Mouse (Mus musculus): ENCODE measurements at regions not wholly inside any gene's neighbourhood (a gene's known extent, or its start where the extent isn't known, plus 50 kb on each side); places are given as distances from the start of the nearest gene placed in this dataset.

GRCm38 (mm10) chr3:144104366-144104765 lies 100.7 kb downstream of the Lmo4 start:
- H3K36me3 ChIP-seq, result no peaks in the 10 kb centered on the region
- 81% methylated on average over 4 of the region's 4 CpGs for WGBS
- H3K27ac ChIP-seq, result no peak overlapping the region
- H3K4me3 ChIP-seq, result no peak overlapping the region
- ATAC-seq (ENCODE audit: borderline replicate concordance, extremely low read depth, low FRiP score, low TSS enrichment), result no peak
- no peak overlapping the region for H3K9ac ChIP-seq
- H3K4me1 ChIP-seq, result no peaks in the 10 kb centered on the region
- no peak overlapping the region for H3K4me2 ChIP-seq
- H3K27me3 ChIP-seq, result no peaks in the 10 kb centered on the region
- H3K9me3 ChIP-seq, result no peaks in the 10 kb centered on the region

GRCm38 (mm10) chr3:144099444-144099843 lies 105.6 kb downstream of the Lmo4 start:
- Histone ChIP-seq H3K4me1 (no peaks in the 10 kb centered on the region), H3K4me3 (no peak overlapping the region), H3K27ac (no peak overlapping the region), H3K9ac (no peak overlapping the region), H3K36me3 (no peaks in the 10 kb centered on the region), H3K27me3 (no peaks in the 10 kb centered on the region), H3K4me2 (no peak overlapping the region), H3K9me3 (no peaks in the 10 kb centered on the region)
- no peak for ATAC-seq (ENCODE audit: borderline replicate concordance, extremely low read depth, low FRiP score, low TSS enrichment)
- 51% methylated on average over 2 of the region's 2 CpGs for WGBS

GRCm38 (mm10) chr3:144098762-144099161 lies 106.3 kb downstream of the Lmo4 start:
- Histone ChIP-seq H3K27me3 (no peaks in the 10 kb centered on the region), H3K9me3 (no peaks in the 10 kb centered on the region), H3K36me3 (no peaks in the 10 kb centered on the region), H3K27ac (no peak overlapping the region), H3K4me1 (no peaks in the 10 kb centered on the region), H3K4me2 (no peak overlapping the region), H3K9ac (no peak overlapping the region), H3K4me3 (no peak overlapping the region)
- 61% methylated on average over 8 of the region's 8 CpGs for WGBS
- no peak for ATAC-seq (ENCODE audit: borderline replicate concordance, extremely low read depth, low FRiP score, low TSS enrichment)

- Histone ChIP-seq H3K9me3 (no peaks in the 10 kb centered on the region), H3K36me3 (no peaks in the 10 kb centered on the region), H3K27me3 (no peaks in the 10 kb centered on the region), H3K27ac (no peak overlapping the region), H3K4me3 (no peak overlapping the region), H3K4me2 (no peak overlapping the region), H3K4me1 (no peaks in the 10 kb centered on the region), H3K9ac (no peak overlapping the region)
- ATAC-seq (ENCODE audit: borderline replicate concordance, extremely low read depth, low FRiP score, low TSS enrichment), result no peak
- WGBS, result 78% methylated on average over 1 of the region's 1 CpGs
Measured at GRCm38 (mm10) chr3:144091231-144091630, 113.8 kb downstream of the Lmo4 start.

- no peak for ATAC-seq (ENCODE audit: borderline replicate concordance, extremely low read depth, low FRiP score, low TSS enrichment)
- 19% methylated on average over 8 of the region's 8 CpGs for WGBS
- Histone ChIP-seq H3K9ac (no peak overlapping the region), H3K4me1 (no peaks in the 10 kb centered on the region), H3K36me3 (no peaks in the 10 kb centered on the region), H3K4me3 (no peak overlapping the region), H3K9me3 (no peaks in the 10 kb centered on the region), H3K4me2 (no peak overlapping the region), H3K27ac (no peak overlapping the region), H3K27me3 (no peaks in the 10 kb centered on the region)
Measured at GRCm38 (mm10) chr3:144089790-144090256, 115.2 kb downstream of the Lmo4 start.

GRCm38 (mm10) chr3:144088261-144088884 lies 116.6 kb downstream of the Lmo4 start:
- no peaks in the 10 kb centered on the region for H3K4me1 ChIP-seq
- H3K4me3 ChIP-seq, result no peak overlapping the region
- ATAC-seq (ENCODE audit: borderline replicate concordance, extremely low read depth, low FRiP score, low TSS enrichment), result no peak
- H3K9me3 ChIP-seq, result no peaks in the 10 kb centered on the region
- H3K36me3 ChIP-seq, result no peaks in the 10 kb centered on the region
- no peak overlapping the region for H3K4me2 ChIP-seq
- no peak overlapping the region for H3K27ac ChIP-seq
- no peak overlapping the region for H3K9ac ChIP-seq
- H3K27me3 ChIP-seq, result no peaks in the 10 kb centered on the region
- WGBS, result 50% methylated on average over 18 of the region's 18 CpGs

- H3K4me3 ChIP-seq, result no peak overlapping the region
- no peak for ATAC-seq (ENCODE audit: borderline replicate concordance, extremely low read depth, low FRiP score, low TSS enrichment)
- H3K9ac ChIP-seq, result no peak overlapping the region
- no peaks in the 10 kb centered on the region for H3K9me3 ChIP-seq
- H3K36me3 ChIP-seq, result no peaks in the 10 kb centered on the region
- H3K27ac ChIP-seq, result no peak overlapping the region
- H3K27me3 ChIP-seq, result no peaks in the 10 kb centered on the region
- no peak overlapping the region for H3K4me2 ChIP-seq
- no peaks in the 10 kb centered on the region for H3K4me1 ChIP-seq
- 39% methylated on average over 7 of the region's 7 CpGs for WGBS
Measured at GRCm38 (mm10) chr3:144087771-144088170, 117.2 kb downstream of the Lmo4 start.

GRCm38 (mm10) chr3:144086176-144086575 lies 118.8 kb downstream of the Lmo4 start:
- H3K36me3 ChIP-seq, result no peaks in the 10 kb centered on the region
- ATAC-seq (ENCODE audit: borderline replicate concordance, extremely low read depth, low FRiP score, low TSS enrichment), result no peak
- H3K4me2 ChIP-seq, result no peak overlapping the region
- H3K4me3 ChIP-seq, result no peak overlapping the region
- 81% methylated on average over 3 of the region's 3 CpGs for WGBS
- no peak overlapping the region for H3K27ac ChIP-seq
- H3K9me3 ChIP-seq, result no peaks in the 10 kb centered on the region
- H3K4me1 ChIP-seq, result no peaks in the 10 kb centered on the region
- no peak overlapping the region for H3K9ac ChIP-seq
- H3K27me3 ChIP-seq, result no peaks in the 10 kb centered on the region

GRCm38 (mm10) chr3:144079960-144080359 lies 125.1 kb downstream of the Lmo4 start:
- no peak overlapping the region for H3K9ac ChIP-seq
- H3K9me3 ChIP-seq, result no peaks in the 10 kb centered on the region
- H3K4me1 ChIP-seq, result no peaks in the 10 kb centered on the region
- ATAC-seq (ENCODE audit: borderline replicate concordance, extremely low read depth, low FRiP score, low TSS enrichment), result no peak
- no peak overlapping the region for H3K4me2 ChIP-seq
- H3K27ac ChIP-seq, result no peak overlapping the region
- no peaks in the 10 kb centered on the region for H3K36me3 ChIP-seq
- H3K4me3 ChIP-seq, result no peak overlapping the region
- no peaks in the 10 kb centered on the region for H3K27me3 ChIP-seq
- 82% methylated on average over 3 of the region's 3 CpGs for WGBS

- H3K27me3 ChIP-seq, result no peaks in the 10 kb centered on the region
- 69% methylated on average over 13 of the region's 13 CpGs for WGBS
- H3K36me3 ChIP-seq, result no peaks in the 10 kb centered on the region
- H3K9ac ChIP-seq, result no peak overlapping the region
- no peak overlapping the region for H3K4me3 ChIP-seq
- no peaks in the 10 kb centered on the region for H3K9me3 ChIP-seq
- no peaks in the 10 kb centered on the region for H3K4me1 ChIP-seq
- ATAC-seq (ENCODE audit: borderline replicate concordance, extremely low read depth, low FRiP score, low TSS enrichment), result no peak
- H3K27ac ChIP-seq, result no peak overlapping the region
- H3K4me2 ChIP-seq, result no peak overlapping the region
Measured at GRCm38 (mm10) chr3:144078198-144078935, 126.7 kb downstream of the Lmo4 start.

GRCm38 (mm10) chr3:144069979-144070540 lies 135.0 kb downstream of the Lmo4 start:
- Histone ChIP-seq H3K4me2 (no peak overlapping the region), H3K9ac (no peak overlapping the region), H3K4me1 (no peaks in the 10 kb centered on the region), H3K27ac (no peak overlapping the region), H3K27me3 (no peaks in the 10 kb centered on the region), H3K4me3 (no peak overlapping the region), H3K36me3 (no peaks in the 10 kb centered on the region), H3K9me3 (no peaks in the 10 kb centered on the region)
- no peak for ATAC-seq (ENCODE audit: borderline replicate concordance, extremely low read depth, low FRiP score, low TSS enrichment)
- 62% methylated on average over 10 of the region's 10 CpGs for WGBS

GRCm38 (mm10) chr3:144067016-144067415 lies 138.0 kb downstream of the Lmo4 start:
- H3K9me3 ChIP-seq, result no peaks in the 10 kb centered on the region
- no peak overlapping the region for H3K4me2 ChIP-seq
- no peaks in the 10 kb centered on the region for H3K27me3 ChIP-seq
- no peak for ATAC-seq (ENCODE audit: borderline replicate concordance, extremely low read depth, low FRiP score, low TSS enrichment)
- H3K9ac ChIP-seq, result no peak overlapping the region
- no peak overlapping the region for H3K4me3 ChIP-seq
- no peaks in the 10 kb centered on the region for H3K36me3 ChIP-seq
- H3K27ac ChIP-seq, result no peak overlapping the region
- H3K4me1 ChIP-seq, result no peaks in the 10 kb centered on the region
- WGBS, result 80% methylated on average over 3 of the region's 3 CpGs
